Mouse (Mus musculus) liver, embryonic 14.5 days (tissue): ENCODE data around the gene Trp63. TPM values are rescaled to one million over a fixed set of nuclear protein-coding genes. Genes with fewer than 3 reads are reported as not detected.

ENCODE experiments used
- ATAC-seq: fragments of 200-750 bp; cut with Nextera tagmentation; 2 replicates; pipeline ENCODE4 v1.8.0; 2017; ENCODE audit warnings: moderate number of reproducible peaks, mild to moderate bottlenecking, moderate library complexity; ENCODE audit not compliant: insufficient read depth
- DNase-seq, 3 experiments: peaks; one replicate each; pipeline ENCODE4 v3.0.0-alpha.2; 2012 to 2013; ENCODE audit warnings: low read depth in 3 of 3, low spot score in 3 of 3
- H3K27ac ChIP-seq: fragments of 300-500 bp; sonication (generic); 2 replicates; pipeline ENCODE4 v1.5.1; 2014; ENCODE audit warnings: moderate library complexity, mild to moderate bottlenecking, control low read depth, inconsistent platforms
- H3K27me3 ChIP-seq: fragments of 300-500 bp; sonication (generic); 2 replicates; pipeline ENCODE4 v1.6.1; 2014; ENCODE audit warnings: mild to moderate bottlenecking, low read length, moderate library complexity; ENCODE audit not compliant: control insufficient read depth, insufficient read depth
- H3K36me3 ChIP-seq: fragments of 300-500 bp; sonication (generic); replicated peaks from 2 replicates; pipeline ENCODE4 v1.6.1; 2014; ENCODE audit warnings: low read depth; ENCODE audit not compliant: control insufficient read depth, insufficient read depth
- H3K4me1 ChIP-seq, 2 experiments: fragments of 200-500 bp in 1 of 2; fragments of 300-500 bp in 1 of 2; sonication (generic) in 1 of 2; replicated peaks; 2 replicates each; pipeline ENCODE4 v1.6.1; 2012 to 2014; ENCODE audit warnings: antibody characterized with exemption in 1 of 2, inconsistent platforms in 1 of 2, low read length in 1 of 2; ENCODE audit not compliant: control insufficient read depth in 2 of 2, insufficient read depth in 2 of 2
- H3K4me2 ChIP-seq: fragments of 300-500 bp; sonication (generic); 2 replicates; pipeline ENCODE4 v1.6.1; 2014; ENCODE audit warnings: low read depth, mild to moderate bottlenecking, control low read depth, moderate library complexity
- H3K4me3 ChIP-seq, 2 experiments: fragments of 200-500 bp in 1 of 2; fragments of 300-500 bp in 1 of 2; sonication (generic) in 1 of 2; 2 replicates each; pipeline ENCODE4 v1.5.1; 2012 to 2014; ENCODE audit warnings: low read depth in 2 of 2, low read length in 2 of 2, mild to moderate bottlenecking in 2 of 2, control low read depth in 1 of 2, inconsistent platforms in 1 of 2, moderate library complexity in 1 of 2; ENCODE audit not compliant: insufficient read depth in 1 of 2
- H3K9ac ChIP-seq: fragments of 300-500 bp; sonication (generic); replicated peaks from 2 replicates; pipeline ENCODE4 v1.6.1; 2014; ENCODE audit warnings: mild to moderate bottlenecking, control low read depth, moderate library complexity
- H3K9me3 ChIP-seq: fragments of 300-500 bp; sonication (generic); 2 replicates; pipeline ENCODE4 v1.6.1; 2016; ENCODE audit warnings: low read length, mixed read lengths; ENCODE audit not compliant: control insufficient read depth
- CTCF ChIP-seq: IDR thresholded peaks from 2 replicates; pipeline ENCODE4 v1.5.1; 2016; ENCODE audit warnings: antibody characterized with exemption, low read depth, control low read depth
- EP300 ChIP-seq: IDR thresholded peaks from 2 replicates; pipeline ENCODE4 v1.6.1; 2016; ENCODE audit warnings: antibody characterized with exemption, low read depth
- WGBS: fragments of 180-500 bp; shearing (Covaris S2); extraction: QIAGEN DNeasy Blood & Tissue Kit; methylation state at CpG from one replicate; pipeline ENCODE4 v1.1.7; 2014; ENCODE audit not compliant: insufficient replicate concordance; 5-methylcytosine and 5-hydroxymethylcytosine counted together
- polyA plus RNA-seq, 2 experiments: library from polyadenylated mRNA; depleted of rRNA in 1 of 2; stranded (reverse) in 1 of 2; unstranded in 1 of 2; fragments of >200 nt; fragmentation: Nextera tagmentation in 1 of 2; extraction: Ambion mirVana in 1 of 2; gene quantifications; 2 replicates each; pipeline versions ENCODE4 v1.2.1 to v1.2.3; 2012 to 2014

Gene Trp63
- polyA plus RNA-seq, 2 experiments: 0.02 TPM; not detected in 1

DNA sequence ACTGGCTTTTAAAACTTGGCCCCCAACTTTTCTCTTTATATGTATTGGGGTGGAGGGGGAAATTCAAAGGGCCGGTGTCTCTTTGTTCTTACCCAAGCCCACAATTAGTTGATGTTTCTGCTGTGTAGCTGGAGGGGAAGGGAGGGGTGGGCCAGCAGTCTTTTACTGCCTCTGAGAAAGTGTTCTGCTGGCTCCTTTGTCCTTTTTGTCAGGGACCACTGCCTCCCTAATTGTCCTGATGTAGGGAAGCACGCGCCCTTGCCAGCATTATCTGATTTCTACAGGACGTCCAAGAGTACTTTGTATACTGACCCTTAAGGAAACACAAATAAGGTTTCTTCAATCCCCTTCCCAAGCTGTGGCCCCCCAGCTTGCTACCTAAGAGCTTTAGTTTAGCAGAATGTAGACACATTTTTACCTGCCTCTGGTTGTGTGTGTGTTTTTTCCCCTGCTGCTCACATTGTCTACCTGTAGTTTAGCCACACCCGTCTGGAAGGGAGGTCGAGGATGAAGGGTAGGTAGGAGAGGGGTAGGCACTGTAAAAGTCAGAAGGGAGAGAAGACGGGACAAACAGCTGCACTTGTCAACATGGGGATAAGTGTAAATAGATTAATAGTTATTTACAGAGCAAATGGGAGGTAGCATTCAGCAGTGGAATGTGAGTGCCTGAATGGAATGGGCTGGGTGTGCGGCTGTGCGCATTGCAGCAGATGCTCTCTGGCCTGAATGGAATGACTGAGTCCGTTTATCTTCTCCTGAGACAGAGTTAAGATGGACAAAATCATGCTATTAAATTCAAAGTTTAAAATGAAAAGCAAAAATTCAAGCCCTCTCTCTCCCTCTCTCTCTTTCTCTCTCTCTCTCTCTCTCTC, 134.4 kb downstream of the Trp63 start:
- Histone ChIP-seq H3K4me1 (no peaks in the 10 kb centered on the region), H3K9me3 (no peaks in the 10 kb centered on the region), H3K9ac (no peak overlapping the region), H3K27me3 (no peaks in the 10 kb centered on the region), H3K4me2 (no peak overlapping the region), H3K27ac (no peak overlapping the region), H3K4me3 (no peak overlapping the region), H3K36me3 (no peaks in the 10 kb centered on the region)
- no peak for DNase-seq
- no peak for TF ChIP-seq CTCF
- no peak for TF ChIP-seq EP300
- ATAC-seq: no peak
- WGBS: 48% methylated on average over 10 of the region's 10 CpGs

DNA sequence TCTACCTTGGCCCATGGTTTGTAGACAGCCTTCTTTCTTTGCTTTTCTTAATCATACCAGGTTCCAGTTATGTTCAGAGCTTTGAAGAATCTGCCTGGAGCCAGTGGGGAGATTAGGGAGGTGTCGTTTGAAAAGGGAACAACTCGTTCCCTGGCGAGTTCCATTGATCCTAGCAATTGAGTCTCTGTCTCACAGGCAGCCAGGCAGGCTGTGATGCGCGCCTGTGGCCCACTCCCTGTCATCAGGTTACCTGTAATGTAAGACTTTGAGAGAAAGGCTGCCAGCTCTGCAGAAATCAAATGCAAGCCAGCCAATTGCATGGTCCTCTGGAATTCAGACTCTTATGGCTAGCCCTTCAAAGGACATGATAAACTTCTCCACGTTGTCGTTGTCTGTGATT, 142.5 kb downstream of the Trp63 start:
- Histone ChIP-seq H3K9me3 (no peaks in the 10 kb centered on the region), H3K27me3 (no peaks in the 10 kb centered on the region), H3K36me3 (no peaks in the 10 kb centered on the region), H3K4me3 (no peak overlapping the region), H3K4me1 (no peaks in the 10 kb centered on the region), H3K9ac (no peak overlapping the region), H3K4me2 (no peak overlapping the region), H3K27ac (no peak overlapping the region)
- DNase-seq: no peak
- TF ChIP-seq CTCF: no peak
- TF ChIP-seq EP300: no peak
- WGBS: 46% methylated on average over 7 of the region's 7 CpGs
- ATAC-seq: no peak

DNA sequence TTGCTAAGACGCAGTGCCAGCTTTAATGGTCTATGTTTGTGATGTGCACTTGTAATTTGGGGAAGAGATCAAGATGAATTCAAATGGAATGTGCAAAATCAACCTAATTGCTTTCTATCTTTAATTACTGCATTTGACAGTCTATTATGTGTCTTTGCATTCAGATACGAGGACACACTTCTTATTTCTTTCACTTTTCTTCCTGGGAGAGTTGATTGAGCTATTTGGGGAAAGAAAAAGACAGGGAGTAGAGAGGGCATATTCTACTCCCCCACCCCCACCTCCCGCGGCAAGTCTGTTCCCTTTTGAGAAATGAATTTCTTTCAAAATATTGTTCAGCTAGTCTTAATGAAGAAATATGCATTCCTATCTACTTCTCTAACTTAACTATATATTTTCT, 149.0 kb downstream of the Trp63 start:
- Histone ChIP-seq H3K27me3 (no peaks in the 10 kb centered on the region), H3K27ac (no peak overlapping the region), H3K36me3 (no peaks in the 10 kb centered on the region), H3K9ac (no peak overlapping the region), H3K4me1 (no peaks in the 10 kb centered on the region), H3K4me2 (no peak overlapping the region), H3K4me3 (no peak overlapping the region), H3K9me3 (no peaks in the 10 kb centered on the region)
- 73% methylated on average over 4 of the region's 4 CpGs for WGBS
- DNase-seq (no peak), ATAC-seq (no peak)
- TF ChIP-seq CTCF (no peak), EP300 (no peak)

DNA sequence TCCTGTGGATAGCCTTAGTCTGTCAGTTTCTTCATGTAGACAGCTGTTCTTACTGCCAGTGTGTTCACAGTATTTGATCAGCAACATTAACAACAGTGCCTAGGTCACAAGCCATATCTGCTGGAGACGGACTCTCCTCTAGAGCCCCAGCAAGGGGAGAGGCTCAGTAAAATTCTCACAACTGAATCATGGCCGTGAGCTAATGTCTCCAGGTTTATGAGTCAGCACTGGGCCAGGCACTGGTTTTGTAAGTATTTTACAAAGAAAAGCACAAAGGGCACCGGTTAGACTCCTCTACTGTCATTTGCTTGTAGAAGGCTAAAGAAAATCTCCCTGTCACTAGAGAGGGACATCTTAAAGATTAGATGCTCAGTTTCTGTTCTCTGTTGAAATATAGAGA, 151.7 kb downstream of the Trp63 start:
- Histone ChIP-seq H3K27ac (no peak overlapping the region), H3K9me3 (no peaks in the 10 kb centered on the region), H3K36me3 (no peaks in the 10 kb centered on the region), H3K4me1 (no peaks in the 10 kb centered on the region), H3K4me3 (no peak overlapping the region), H3K9ac (no peak overlapping the region), H3K27me3 (no peaks in the 10 kb centered on the region), H3K4me2 (no peak overlapping the region)
- 69% methylated on average over 3 of the region's 3 CpGs for WGBS
- no peak for ATAC-seq
- no peak for DNase-seq
- no peak for TF ChIP-seq CTCF
- no peak for TF ChIP-seq EP300

DNA sequence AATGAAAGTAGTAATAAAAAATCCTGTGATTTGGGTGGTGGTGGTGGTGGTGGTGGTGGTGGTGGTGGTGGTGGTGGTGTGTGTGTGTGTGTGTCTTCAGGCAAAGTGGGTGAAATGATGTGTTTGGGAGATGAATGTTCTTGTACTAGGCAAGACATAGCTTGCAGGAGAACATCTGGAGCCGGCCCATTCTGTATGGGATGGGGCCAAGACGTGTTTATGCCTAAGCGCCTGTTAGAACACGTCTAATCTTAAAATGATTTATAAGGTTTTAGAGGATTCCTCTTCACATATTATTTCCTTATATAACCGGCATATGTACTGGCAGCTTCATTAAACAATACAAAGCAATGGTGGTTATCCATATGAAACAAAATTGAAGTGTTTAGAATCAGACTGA, 152.2 kb downstream of the Trp63 start:
- Histone ChIP-seq H3K9ac (no peak overlapping the region), H3K36me3 (no peaks in the 10 kb centered on the region), H3K4me2 (no peak overlapping the region), H3K9me3 (no peaks in the 10 kb centered on the region), H3K4me3 (no peak overlapping the region), H3K4me1 (no peaks in the 10 kb centered on the region), H3K27me3 (no peaks in the 10 kb centered on the region), H3K27ac (no peak overlapping the region)
- 70% methylated on average over 5 of the region's 5 CpGs for WGBS
- ATAC-seq: no peak
- TF ChIP-seq CTCF (no peak), EP300 (no peak)
- no peak for DNase-seq
